Mouse (Mus musculus): ENCODE measurements around the gene Hist1h2bn.
A peak's percentile ranks its signal among the peaks of the same experiment; 100 is the strongest.
"Not testable (repeated sequence)": the region's sequence is repeated elsewhere in the genome, so short reads cannot be mapped to it uniquely, and the experiment has no call there.

Hist1h2bn gene

GRCm38 (mm10) chr13:21753524-21754285 is at the start of gene Hist1h2bn, which contains the start of gene Hist1h2ak:
TSS of gene Hist1h2bn (plus strand) at chr13:21754123.
TSS of gene Hist1h2ak (minus strand) at chr13:21753827.
- ATAC-seq (ENCODE audit: insufficient number of reproducible peaks, low FRiP score, low TSS enrichment): peak; percentile 98

- no peak for ATAC-seq (ENCODE audit: insufficient number of reproducible peaks, low FRiP score, low TSS enrichment)
Observed at GRCm38 (mm10) chr13:21706669-21707068, 47.3 kb upstream of the Hist1h2bn start.

- peak; percentile 83 for ATAC-seq (ENCODE audit: insufficient number of reproducible peaks, low FRiP score, low TSS enrichment)
Observed at GRCm38 (mm10) chr13:21710031-21710711, 43.8 kb upstream of the Hist1h2bn start.

GRCm38 (mm10) chr13:21710821-21711525 is 43.0 kb upstream of the Hist1h2bn start:
- ATAC-seq (ENCODE audit: insufficient number of reproducible peaks, low FRiP score, low TSS enrichment): peak; percentile 38; the same call in 1 of the 2 replicates

GRCm38 (mm10) chr13:21711698-21712097 is 42.2 kb upstream of the Hist1h2bn start:
- no peak for ATAC-seq (ENCODE audit: insufficient number of reproducible peaks, low FRiP score, low TSS enrichment)

GRCm38 (mm10) chr13:21714725-21715124 is 39.2 kb upstream of the Hist1h2bn start:
- no peak; the same call in 1 of the 2 replicates for ATAC-seq (ENCODE audit: insufficient number of reproducible peaks, low FRiP score, low TSS enrichment)

- ATAC-seq (ENCODE audit: insufficient number of reproducible peaks, low FRiP score, low TSS enrichment): no peak
Observed at GRCm38 (mm10) chr13:21715131-21715863, 38.6 kb upstream of the Hist1h2bn start.

- peak; percentile 96 for ATAC-seq (ENCODE audit: insufficient number of reproducible peaks, low FRiP score, low TSS enrichment)
Observed at GRCm38 (mm10) chr13:21715864-21716539, 37.9 kb upstream of the Hist1h2bn start, which contains the start of the genes Hist1h2bl and Hist1h2ai. TSS of gene Hist1h2bl (minus strand) at chr13:21716143. TSS of gene Hist1h2ai (plus strand) at chr13:21716422.

GRCm38 (mm10) chr13:21716540-21717391 is 37.2 kb upstream of the Hist1h2bn start:
- ATAC-seq (ENCODE audit: insufficient number of reproducible peaks, low FRiP score, low TSS enrichment): not testable (repeated sequence)

GRCm38 (mm10) chr13:21717397-21718357 is 36.2 kb upstream of the Hist1h2bn start, which contains the start of gene Hist1h3h:
TSS of gene Hist1h3h (plus strand) at chr13:21717659.
- ATAC-seq (ENCODE audit: insufficient number of reproducible peaks, low FRiP score, low TSS enrichment): peak; percentile 36; the same call in 1 of the 2 replicates

- ATAC-seq (ENCODE audit: insufficient number of reproducible peaks, low FRiP score, low TSS enrichment): no peak
Observed at GRCm38 (mm10) chr13:21718381-21719080, 35.4 kb upstream of the Hist1h2bn start.

- ATAC-seq (ENCODE audit: insufficient number of reproducible peaks, low FRiP score, low TSS enrichment): not testable (repeated sequence)
Observed at GRCm38 (mm10) chr13:21721107-21721756, 32.7 kb upstream of the Hist1h2bn start.

- ATAC-seq (ENCODE audit: insufficient number of reproducible peaks, low FRiP score, low TSS enrichment): peak; percentile 100
Observed at GRCm38 (mm10) chr13:21721757-21722372, 32.1 kb upstream of the Hist1h2bn start, which contains the start of gene Hist1h2bm. TSS of gene Hist1h2bm (plus strand) at chr13:21722044.

GRCm38 (mm10) chr13:21722373-21722925 is 31.5 kb upstream of the Hist1h2bn start:
- ATAC-seq (ENCODE audit: insufficient number of reproducible peaks, low FRiP score, low TSS enrichment): no peak

All from cerebellum, adult (tissue).